Mouse (Mus musculus) limb, embryonic 13.5 days (tissue): Measurements from ENCODE around the gene Olfr95. TPM values are rescaled to one million over a fixed set of nuclear protein-coding genes. Genes with fewer than 3 reads are reported as not detected.

Experiments used
- ATAC-seq: fragments of 200-750 bp; cut with Nextera tagmentation; 2 replicates; pipeline ENCODE4 v1.8.0; 2017; ENCODE audit warnings: low read depth, moderate number of reproducible peaks, moderate TSS enrichment; ENCODE audit not compliant: low FRiP score
- H3K27ac ChIP-seq: fragments of 300-500 bp; sonication (generic); 2 replicates; pipeline ENCODE4 v1.5.1; 2015; ENCODE audit warnings: inconsistent platforms, mild to moderate bottlenecking, moderate library complexity
- H3K27me3 ChIP-seq: fragments of 300-500 bp; sonication (generic); 2 replicates; pipeline ENCODE4 v1.6.1; 2015; ENCODE audit warnings: mild to moderate bottlenecking, inconsistent platforms
- H3K36me3 ChIP-seq: fragments of 300-500 bp; sonication (generic); 2 replicates; pipeline ENCODE4 v1.6.1; 2015; ENCODE audit warnings: inconsistent platforms, mild to moderate bottlenecking, moderate library complexity
- H3K4me1 ChIP-seq: fragments of 300-500 bp; sonication (generic); 2 replicates; pipeline ENCODE4 v1.6.1; 2015; ENCODE audit warnings: inconsistent platforms
- H3K4me2 ChIP-seq: fragments of 300-500 bp; sonication (generic); replicated peaks from 2 replicates; pipeline ENCODE4 v1.6.1; 2015; ENCODE audit warnings: inconsistent platforms, mild to moderate bottlenecking, moderate library complexity
- H3K4me3 ChIP-seq: fragments of 300-500 bp; sonication (generic); 2 replicates; pipeline ENCODE4 v1.5.1; 2015; ENCODE audit warnings: moderate library complexity, mild to moderate bottlenecking, inconsistent platforms
- H3K9ac ChIP-seq: fragments of 300-500 bp; sonication (generic); 2 replicates; pipeline ENCODE4 v1.6.1; 2015; ENCODE audit warnings: mild to moderate bottlenecking, inconsistent platforms
- H3K9me3 ChIP-seq: fragments of 300-500 bp; sonication (generic); 2 replicates; pipeline ENCODE4 v1.6.1; 2016; ENCODE audit warnings: inconsistent platforms
- whole genome bisulfite sequencing: fragments of 180-500 bp; shearing (Covaris S2); methylation state at CpG from one replicate; pipeline ENCODE4 v1.1.7; 2015; 5-methylcytosine and 5-hydroxymethylcytosine counted together
- polyA plus RNA-seq: library from polyadenylated mRNA; unstranded; fragments of >200 nt; fragmentation: Nextera tagmentation; extraction: Ambion mirVana; gene quantifications from 2 replicates; pipeline ENCODE4 v1.2.1, GENCODE M21; 2015

Olfr95 gene
- polyA plus RNA-seq, 1 experiment from 2014 or later = not detected

- no peak within 1 kb of the TSS for H3K4me2 ChIP-seq
- WGBS = 67% methylated on average over 2 of the region's 2 CpGs
- peaks cover 30% of the 10 kb centered on the region for H3K27me3 ChIP-seq
- H3K4me3 ChIP-seq = no peak within 1 kb of the TSS
- H3K27ac ChIP-seq = no peak within 1 kb of the TSS
- H3K9ac ChIP-seq = no peak within 1 kb of the TSS
- no peaks in the 10 kb centered on the region for H3K9me3 ChIP-seq
- no peak for ATAC-seq
- no peaks in the 10 kb centered on the region; the same call in 1 of the 2 replicates for H3K4me1 ChIP-seq
- H3K36me3 ChIP-seq = no peaks in the 10 kb centered on the region
Measured at GRCm38 (mm10) chr17:37200894-37201293, 12.0 kb downstream of the Olfr95 start, which contains the start of gene Olfr94. Olfr94 (minus strand) TSS chr17:37200994.

DNA sequence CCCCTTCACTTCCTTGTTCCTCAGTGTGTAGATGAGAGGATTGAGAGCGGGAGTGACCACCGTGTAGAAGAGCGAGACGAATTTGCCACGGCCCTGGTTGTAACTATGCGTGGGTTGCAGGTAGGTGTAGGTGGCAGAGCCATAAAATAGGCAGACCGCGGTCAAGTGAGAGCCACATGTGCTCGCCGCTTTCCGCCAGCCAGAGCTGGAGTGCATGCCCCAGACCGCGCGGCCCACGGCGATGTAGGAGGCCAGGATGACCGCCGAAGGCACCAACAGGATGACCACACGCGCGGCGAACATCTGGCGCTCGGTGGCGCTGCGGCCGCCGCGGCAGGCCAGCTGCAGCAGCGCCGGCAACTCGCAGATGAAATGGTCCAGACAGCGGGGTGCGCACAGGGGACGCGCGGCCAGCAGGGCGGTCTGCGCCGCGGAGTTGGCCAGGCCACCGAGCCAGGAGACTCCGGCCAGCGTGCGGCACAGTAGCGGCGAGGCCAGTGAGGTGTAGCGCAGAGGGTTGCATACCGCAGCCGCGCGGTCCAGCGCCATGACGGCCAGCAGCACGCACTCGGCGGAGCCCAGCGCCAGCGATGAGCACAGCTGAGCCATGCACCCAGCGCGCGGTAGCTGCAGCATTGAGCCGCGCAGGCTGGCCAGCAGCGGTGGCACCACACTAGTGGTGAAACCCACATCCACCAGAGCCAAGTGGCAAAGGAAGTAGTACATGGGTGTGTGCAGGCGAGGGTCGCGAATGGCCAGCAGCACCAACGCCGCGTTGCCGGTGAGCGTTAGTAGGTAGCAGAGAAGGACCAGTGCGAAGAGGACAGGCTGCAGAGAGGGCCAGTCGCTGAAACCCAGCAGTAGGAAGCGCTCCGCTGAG lies 15.8 kb downstream of the Olfr95 start:
- WGBS = 1% methylated on average over 77 of the region's 77 CpGs
- Histone ChIP-seq H3K9me3 (no peaks in the 10 kb centered on the region), H3K27me3 (peaks cover 41% of the 10 kb centered on the region), H3K4me3 (peak overlapping the region; percentile 61), H3K4me2 (peak overlapping the region; percentile 95), H3K9ac (peak overlapping the region; percentile 66), H3K4me1 (no peaks in the 10 kb centered on the region; the same call in 1 of the 2 replicates), H3K27ac (no peak overlapping the region), H3K36me3 (no peaks in the 10 kb centered on the region)
- peak; percentile 82 for ATAC-seq

DNA sequence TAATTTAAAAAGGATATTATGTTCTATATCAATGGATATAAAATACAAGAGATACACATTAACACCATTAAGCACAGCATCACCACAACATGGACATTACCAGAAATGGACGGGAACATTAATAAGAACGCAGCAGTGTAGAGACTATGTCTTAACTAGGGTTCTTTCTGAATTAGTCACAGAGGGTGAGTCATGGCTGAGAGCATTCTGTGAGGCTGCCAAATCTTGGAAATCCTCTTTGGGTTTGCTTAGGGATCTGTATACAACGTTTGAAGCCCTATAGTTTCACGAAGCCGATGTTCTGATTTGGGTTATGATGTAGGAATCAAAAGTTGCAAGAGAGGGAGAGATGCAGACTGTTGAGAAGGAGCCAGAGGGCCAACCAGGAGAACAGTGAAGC lies 18.1 kb downstream of the Olfr95 start:
- Histone ChIP-seq H3K9me3 (no peaks in the 10 kb centered on the region), H3K27ac (no peak overlapping the region), H3K9ac (no peak overlapping the region), H3K4me3 (no peak overlapping the region), H3K36me3 (no peaks in the 10 kb centered on the region), H3K4me1 (no peaks in the 10 kb centered on the region; the same call in 1 of the 2 replicates), H3K4me2 (no peak overlapping the region), H3K27me3 (peaks cover 41% of the 10 kb centered on the region)
- 85% methylated on average over 5 of the region's 5 CpGs for WGBS
- ATAC-seq = no peak

DNA sequence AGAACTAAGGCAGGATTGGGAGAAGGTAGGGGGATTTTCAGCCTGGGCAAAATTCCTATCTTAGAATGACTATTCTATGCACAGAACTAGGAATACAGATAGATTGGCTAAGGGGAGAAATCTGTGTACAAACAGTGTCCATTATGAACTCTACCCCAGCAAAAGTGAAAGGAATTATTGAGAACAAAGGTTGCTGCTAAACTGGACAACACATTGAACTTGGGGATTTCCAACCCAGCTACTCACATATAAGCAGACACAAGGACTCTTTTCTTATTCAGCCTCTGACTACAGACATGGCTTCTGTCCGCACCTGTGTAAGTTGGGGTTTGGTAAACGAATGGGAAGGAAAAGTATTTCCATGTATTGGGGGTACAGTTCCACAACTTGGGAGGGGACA lies 19.3 kb downstream of the Olfr95 start, which contains the start of gene Ubd:
TSS of gene Ubd (plus strand) at position 237 of the 400 bp plus-strand sequence.
- Histone ChIP-seq H3K27me3 (peaks cover 39% of the 10 kb centered on the region), H3K9ac (no peak within 1 kb of the TSS), H3K4me1 (no peaks in the 10 kb centered on the region; the same call in 1 of the 2 replicates), H3K9me3 (no peaks in the 10 kb centered on the region), H3K4me2 (no peak within 1 kb of the TSS), H3K36me3 (no peaks in the 10 kb centered on the region), H3K27ac (no peak within 1 kb of the TSS), H3K4me3 (no peak within 1 kb of the TSS)
- 85% methylated on average over 2 of the region's 2 CpGs for WGBS
- no peak for ATAC-seq

DNA sequence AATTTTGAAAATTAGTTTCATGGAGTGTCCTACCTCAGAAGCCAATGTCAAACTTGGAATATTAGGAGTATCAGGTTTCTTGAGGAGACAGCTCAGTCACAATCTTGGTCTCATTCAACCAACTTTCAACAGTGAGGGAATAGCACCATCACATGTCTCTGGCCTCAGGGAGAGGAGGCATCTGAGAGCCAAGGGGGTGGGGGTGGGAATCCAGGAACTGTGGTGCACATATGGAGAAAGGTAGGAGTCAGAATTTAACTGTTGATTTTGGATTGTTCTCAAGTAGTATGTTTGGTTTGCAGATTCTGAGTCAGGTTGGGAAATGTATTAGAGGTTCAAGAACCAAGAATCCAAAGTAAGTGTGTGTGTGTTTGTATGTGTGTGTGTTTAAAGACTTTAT lies 19.9 kb downstream of the Olfr95 start:
- Histone ChIP-seq H3K27ac (no peak overlapping the region), H3K4me2 (no peak overlapping the region), H3K4me1 (no peaks in the 10 kb centered on the region; the same call in 1 of the 2 replicates), H3K4me3 (no peak overlapping the region), H3K9me3 (no peaks in the 10 kb centered on the region), H3K36me3 (no peaks in the 10 kb centered on the region), H3K27me3 (peaks cover 33% of the 10 kb centered on the region), H3K9ac (no peak overlapping the region)
- ATAC-seq = no peak

DNA sequence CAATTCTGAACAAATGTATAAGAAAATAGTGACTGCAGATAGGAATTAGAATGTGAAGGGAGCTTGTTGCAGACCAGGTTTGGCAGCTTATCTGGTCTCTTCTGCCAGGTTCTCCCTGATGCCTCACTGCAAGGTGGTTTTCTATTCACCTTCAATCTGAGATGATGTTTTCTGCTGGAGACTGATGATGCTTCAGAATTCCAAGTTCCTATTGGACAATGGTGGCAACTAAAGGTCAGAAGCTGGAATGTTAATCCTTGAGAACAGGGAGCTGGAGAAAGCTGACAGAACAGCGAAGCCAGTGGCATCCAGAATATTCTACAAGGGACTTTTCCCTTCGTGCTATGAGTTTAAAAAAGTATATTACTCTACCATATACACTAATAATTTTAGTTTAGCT lies 22.2 kb downstream of the Olfr95 start:
- Histone ChIP-seq H3K4me1 (no peaks in the 10 kb centered on the region), H3K36me3 (no peaks in the 10 kb centered on the region), H3K4me3 (no peak overlapping the region), H3K9ac (no peak overlapping the region), H3K27me3 (peaks cover 11% of the 10 kb centered on the region), H3K27ac (no peak overlapping the region), H3K9me3 (no peaks in the 10 kb centered on the region), H3K4me2 (no peak overlapping the region)
- ATAC-seq = no peak
- WGBS = 49% methylated on average over 2 of the region's 2 CpGs

- H3K4me2 ChIP-seq = no peak overlapping the region
- no peak for ATAC-seq
- 45% methylated on average over 6 of the region's 6 CpGs for WGBS
- H3K9ac ChIP-seq = no peak overlapping the region
- H3K4me1 ChIP-seq = no peaks in the 10 kb centered on the region
- no peaks in the 10 kb centered on the region for H3K27me3 ChIP-seq
- no peak overlapping the region for H3K4me3 ChIP-seq
- H3K36me3 ChIP-seq = no peaks in the 10 kb centered on the region
- H3K27ac ChIP-seq = no peak overlapping the region
- H3K9me3 ChIP-seq = no peaks in the 10 kb centered on the region
Measured at GRCm38 (mm10) chr17:37185474-37185873, 27.4 kb downstream of the Olfr95 start.

DNA sequence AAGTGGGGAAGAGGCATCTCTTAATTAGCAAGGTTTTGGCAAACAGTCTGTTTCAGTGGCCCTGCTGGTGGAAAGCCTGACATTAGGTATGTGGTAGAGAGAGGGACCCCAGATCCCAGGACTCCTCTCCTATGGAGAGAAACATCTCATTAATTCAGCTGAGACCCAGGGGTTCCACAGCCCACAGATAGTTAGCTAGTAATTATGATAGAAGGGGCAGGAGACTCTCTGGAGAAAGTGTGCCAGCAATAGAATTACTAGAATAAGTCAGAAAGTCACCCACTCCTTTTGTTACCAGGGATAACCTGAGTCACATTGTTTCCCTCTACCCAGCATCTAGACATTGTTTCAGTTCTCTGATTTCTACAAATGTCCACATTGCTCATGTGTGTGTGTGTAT lies 51.5 kb downstream of the Olfr95 start, which contains the start of gene Olfr93:
TSS of gene Olfr93 (minus strand) at position 101 of the 400 bp plus-strand sequence.
- Histone ChIP-seq H3K27ac (no peak within 1 kb of the TSS), H3K4me3 (no peak within 1 kb of the TSS), H3K4me1 (no peaks in the 10 kb centered on the region), H3K27me3 (no peaks in the 10 kb centered on the region), H3K9ac (no peak within 1 kb of the TSS), H3K36me3 (no peaks in the 10 kb centered on the region), H3K9me3 (no peaks in the 10 kb centered on the region), H3K4me2 (no peak within 1 kb of the TSS)
- ATAC-seq = no peak

Other genes starting within 250 kb of the Olfr95 start
- not detected in 2 replicates for gene 2410137M14Rik, start 231.9 kb downstream of the Olfr95 start, polyA plus RNA-seq
- gene H2-M5, start 223.6 kb downstream of the Olfr95 start, polyA plus RNA-seq = 1.3 TPM in 2 replicates
- 136 and 138 TPM in 2 replicates for gene Zfp57, start 212.0 kb downstream of the Olfr95 start, polyA plus RNA-seq
- gene Mog, start 189.7 kb downstream of the Olfr95 start, polyA plus RNA-seq = 0.18 and 0.22 TPM in 2 replicates
- gene Gabbr1, start 167.2 kb downstream of the Olfr95 start, polyA plus RNA-seq = 13.3 and 15.2 TPM in 2 replicates
- gene Olfr90, start 124.6 kb downstream of the Olfr95 start, polyA plus RNA-seq = 0.09 TPM in 1 of 2 replicates, not detected in the other
- not detected in 2 replicates for gene Olfr91, start 114.8 kb downstream of the Olfr95 start, polyA plus RNA-seq
- not detected in 2 replicates for gene Olfr92, start 93.0 kb downstream of the Olfr95 start, polyA plus RNA-seq
- gene Olfr93, start 51.6 kb downstream of the Olfr95 start, polyA plus RNA-seq = not detected in 2 replicates
- not detected in 2 replicates for gene Ubd, start 19.2 kb downstream of the Olfr95 start, polyA plus RNA-seq
- gene Olfr94, start 12.1 kb downstream of the Olfr95 start, polyA plus RNA-seq = not detected in 2 replicates
- gene Olfr96, start 7.0 kb upstream of the Olfr95 start, polyA plus RNA-seq = not detected in 2 replicates
- not detected in 2 replicates for gene Olfr97, start 24.2 kb upstream of the Olfr95 start, polyA plus RNA-seq
- not detected in 2 replicates for gene Olfr98, start 50.6 kb upstream of the Olfr95 start, polyA plus RNA-seq
- gene H2-M3, start 57.1 kb upstream of the Olfr95 start, polyA plus RNA-seq = 1.8 and 2.0 TPM in 2 replicates
- gene Olfr99, start 70.3 kb upstream of the Olfr95 start, polyA plus RNA-seq = not detected in 2 replicates
- gene Olfr101, start 91.2 kb upstream of the Olfr95 start, polyA plus RNA-seq = not detected in 2 replicates
- gene Olfr102, start 103.9 kb upstream of the Olfr95 start, polyA plus RNA-seq = not detected in 2 replicates
- gene Olfr103, start 126.6 kb upstream of the Olfr95 start, polyA plus RNA-seq = not detected in 2 replicates
- not detected in 2 replicates for gene Olfr104-ps, start 146.5 kb upstream of the Olfr95 start, polyA plus RNA-seq
- not detected in 2 replicates for gene Olfr105-ps, start 165.9 kb upstream of the Olfr95 start, polyA plus RNA-seq
- not detected in 2 replicates for gene Olfr106-ps, start 177.3 kb upstream of the Olfr95 start, polyA plus RNA-seq
- gene Olfr107, start 186.1 kb upstream of the Olfr95 start, polyA plus RNA-seq = 0.04 TPM in 1 of 2 replicates, not detected in the other
- gene Olfr108, start 232.4 kb upstream of the Olfr95 start, polyA plus RNA-seq = not detected in 2 replicates
- gene Olfr109, start 245.8 kb upstream of the Olfr95 start, polyA plus RNA-seq = not detected in 2 replicates